Mouse (Mus musculus) mesoderm, embryonic 11.5 days (tissue): Measurements from ENCODE around the gene Ubr4.

ENCODE experiments used
- DNase-seq: peaks from one replicate; pipeline ENCODE4 v3.0.0-alpha.2; 2012; ENCODE audit warnings: low read depth, low spot score

Gene Ubr4

DNA sequence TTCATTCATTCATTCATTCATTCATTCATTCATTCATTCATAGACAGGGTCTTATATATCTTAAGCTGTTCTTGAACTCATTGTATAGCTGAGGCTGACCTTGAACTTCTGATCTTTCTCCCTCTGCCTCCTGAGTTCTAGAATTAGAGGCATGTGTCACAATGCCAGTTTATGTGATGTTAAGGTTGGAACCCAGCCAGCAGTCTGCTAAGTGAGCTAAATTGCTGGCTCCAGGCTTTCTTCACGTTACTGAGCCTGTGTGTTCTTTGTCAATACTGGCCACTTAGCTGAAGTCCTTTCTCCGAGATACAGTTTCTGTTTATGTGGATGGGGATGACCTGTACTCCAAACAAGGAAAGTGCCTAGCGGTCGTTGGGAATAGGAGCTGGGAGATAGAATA, 78.5 kb downstream of the Ubr4 start:
- no peak for DNase-seq

GRCm38 (mm10) chr4:139432966-139433765, 80.8 kb downstream of the Ubr4 start:
- DNase-seq: no peak

DNA sequence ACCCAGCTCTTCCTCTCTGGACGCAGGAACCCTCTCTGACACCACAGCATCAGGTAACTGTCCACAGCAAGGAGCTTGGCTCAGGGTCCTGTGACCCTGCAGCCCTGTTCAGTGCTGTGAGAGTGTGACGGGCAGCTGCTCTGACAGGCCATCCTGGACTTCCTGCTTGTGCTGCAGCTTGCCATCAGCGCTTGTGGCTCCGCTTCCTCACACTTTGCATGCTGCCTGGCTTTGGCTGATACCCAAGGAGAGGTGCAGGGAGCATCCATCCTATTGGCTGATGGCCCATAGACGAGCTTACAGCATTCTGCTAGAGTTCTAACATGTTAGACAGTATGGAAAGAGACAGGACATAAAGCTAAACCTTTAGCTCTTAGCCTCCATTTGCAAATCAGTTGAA, 88.8 kb downstream of the Ubr4 start:
- DNase-seq: no peak

DNA sequence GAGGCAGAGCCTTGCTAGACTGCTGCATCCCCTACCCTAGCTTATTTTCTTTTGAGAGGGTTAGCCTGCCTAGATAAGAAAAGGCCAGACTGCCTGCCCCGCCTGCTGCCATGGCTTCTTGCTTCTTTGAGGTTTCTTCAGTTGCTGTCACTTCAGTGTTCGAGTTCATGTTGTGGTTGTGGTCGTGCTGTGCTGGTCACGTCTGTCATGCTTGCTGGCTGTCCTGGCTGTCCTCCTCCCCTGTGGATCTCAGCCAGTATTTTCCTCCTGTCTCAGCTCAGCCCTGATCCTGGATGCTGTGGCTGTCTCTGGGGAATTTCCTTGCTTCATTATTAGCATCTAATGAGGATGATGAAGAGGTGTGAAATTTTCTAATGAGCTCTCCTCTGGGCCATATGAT, 89.4 kb downstream of the Ubr4 start:
- no peak for DNase-seq

DNA sequence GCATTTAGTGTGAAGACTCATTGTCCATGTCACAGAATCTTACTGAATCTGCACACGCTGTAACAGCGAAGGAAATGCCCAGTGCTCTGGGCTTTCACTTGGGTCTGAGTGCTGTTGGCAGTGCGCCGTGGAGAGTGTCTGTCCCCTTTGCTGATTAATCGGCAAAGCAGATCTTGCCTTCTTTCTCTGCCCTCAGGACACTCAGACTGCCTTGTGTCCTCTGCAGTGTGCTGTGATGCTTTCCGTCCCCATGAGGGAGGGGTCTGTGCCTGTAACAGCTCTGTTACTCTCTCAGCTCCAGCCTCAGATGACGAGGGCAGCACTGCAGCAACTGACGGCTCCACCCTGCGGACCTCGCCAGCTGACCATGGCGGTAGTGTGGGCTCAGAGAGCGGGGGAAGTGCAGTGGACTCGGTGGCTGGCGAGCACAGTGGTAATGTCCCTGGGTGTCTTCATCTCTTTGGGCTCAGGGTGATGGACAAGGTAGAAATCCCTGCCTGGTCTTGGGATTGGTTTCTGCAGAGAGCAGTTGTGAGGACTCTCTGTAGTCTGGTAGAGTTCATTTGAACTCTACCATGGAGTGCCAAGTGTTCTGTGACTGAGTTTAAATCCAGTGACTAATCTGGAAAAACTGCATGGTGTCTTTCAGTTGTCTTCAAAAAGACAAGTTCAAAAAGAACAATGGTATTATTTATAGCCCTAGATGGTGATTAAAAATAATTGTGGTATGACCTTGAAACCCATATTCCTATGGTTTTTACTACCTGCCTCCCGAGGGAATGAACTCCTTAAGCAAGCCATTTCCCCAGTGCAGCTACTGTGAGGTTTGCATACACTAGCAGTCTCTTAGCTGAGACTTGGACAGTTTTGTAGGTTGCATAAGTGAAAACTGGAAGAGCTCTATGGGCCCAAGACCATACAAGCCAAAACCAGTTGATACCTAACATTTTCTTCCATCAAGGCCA, 90.3 kb downstream of the Ubr4 start:
- DNase-seq: no peak

DNA sequence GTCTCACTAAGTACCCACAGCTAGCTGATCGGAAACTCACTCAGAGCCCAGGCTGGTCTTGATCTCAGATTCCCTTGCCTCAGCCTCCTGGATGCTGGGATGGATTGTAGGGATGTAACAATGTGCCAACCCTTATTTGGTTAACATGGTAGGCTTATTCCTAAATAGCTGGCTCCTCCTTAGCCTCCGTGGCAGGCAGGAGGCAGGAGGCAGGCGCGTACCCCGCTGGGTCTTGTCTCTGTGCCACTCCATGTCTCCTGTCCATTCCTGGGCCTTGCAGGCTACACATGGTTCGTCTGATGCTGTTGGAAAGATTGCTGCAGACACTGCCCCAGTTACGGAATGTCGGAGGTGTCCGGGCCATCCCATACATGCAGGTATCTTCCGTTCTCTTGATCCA, 91.9 kb downstream of the Ubr4 start:
- no peak for DNase-seq

DNA sequence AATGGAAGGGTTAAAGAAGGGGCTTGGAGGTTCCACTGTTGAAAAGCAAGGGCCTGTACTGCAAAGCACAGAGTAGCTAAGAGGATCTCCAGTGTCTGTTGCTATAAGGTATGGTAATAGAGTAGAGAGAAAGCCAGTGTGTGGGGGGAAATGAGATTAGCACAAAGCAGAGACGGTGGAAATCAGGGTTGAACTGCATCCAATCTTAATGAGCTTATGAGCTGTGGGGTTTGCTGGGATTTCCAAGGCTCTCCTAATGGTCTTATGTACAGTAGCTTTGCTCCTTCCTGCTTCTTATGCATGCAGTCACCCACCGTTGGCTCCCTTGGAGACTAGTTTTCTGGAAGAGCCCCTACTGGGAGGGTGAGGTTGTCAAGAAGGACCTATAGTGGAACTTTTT, 93.8 kb downstream of the Ubr4 start:
- DNase-seq: no peak

GRCm38 (mm10) chr4:139446731-139447675, 94.6 kb downstream of the Ubr4 start:
- DNase-seq: no peak

GRCm38 (mm10) chr4:139452944-139453700, 100.7 kb downstream of the Ubr4 start:
- no peak for DNase-seq

DNA sequence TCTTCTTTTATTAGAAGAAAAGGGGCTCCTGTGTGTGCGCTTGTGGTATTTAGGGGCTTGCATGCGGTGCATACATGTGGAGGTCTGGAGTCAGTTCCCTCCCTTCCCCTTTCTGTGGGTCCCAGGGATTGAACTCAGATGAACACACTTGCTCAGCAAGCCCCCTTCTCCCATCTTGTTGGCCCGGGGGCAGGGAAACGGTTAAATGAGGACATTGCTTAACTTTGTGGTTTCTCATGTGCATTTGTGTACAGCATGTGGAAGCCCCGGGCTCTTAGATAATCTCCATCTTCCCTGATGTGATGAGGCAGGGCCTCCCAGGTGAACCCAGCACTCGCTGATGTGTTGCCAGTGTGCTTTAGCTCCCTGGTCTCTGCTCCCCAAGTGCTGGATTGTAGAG, 101.9 kb downstream of the Ubr4 start:
- no peak for DNase-seq

- peak; percentile 14 for DNase-seq
Measured at GRCm38 (mm10) chr4:139459970-139460369, 107.6 kb downstream of the Ubr4 start.

DNA sequence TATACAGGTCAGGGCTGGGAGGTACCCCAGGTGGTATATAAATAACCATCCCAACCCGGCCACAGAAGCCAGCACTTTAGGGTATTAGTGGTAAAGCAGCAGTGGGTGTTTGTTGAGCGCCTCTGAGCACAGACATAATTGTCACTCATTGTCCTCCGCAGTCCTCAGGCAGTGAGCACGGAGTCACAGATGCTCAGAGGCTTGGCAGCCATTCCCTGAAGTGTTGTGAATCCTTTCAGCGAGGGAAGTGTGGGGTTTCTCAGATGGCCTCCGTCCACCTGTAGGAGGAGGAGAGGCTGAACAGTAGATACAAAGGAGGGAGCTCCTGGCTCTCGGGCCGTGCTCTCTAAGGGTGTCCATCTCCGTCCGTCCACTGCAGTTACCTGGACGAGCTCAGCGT, 111.8 kb downstream of the Ubr4 start:
- no peak for DNase-seq

DNA sequence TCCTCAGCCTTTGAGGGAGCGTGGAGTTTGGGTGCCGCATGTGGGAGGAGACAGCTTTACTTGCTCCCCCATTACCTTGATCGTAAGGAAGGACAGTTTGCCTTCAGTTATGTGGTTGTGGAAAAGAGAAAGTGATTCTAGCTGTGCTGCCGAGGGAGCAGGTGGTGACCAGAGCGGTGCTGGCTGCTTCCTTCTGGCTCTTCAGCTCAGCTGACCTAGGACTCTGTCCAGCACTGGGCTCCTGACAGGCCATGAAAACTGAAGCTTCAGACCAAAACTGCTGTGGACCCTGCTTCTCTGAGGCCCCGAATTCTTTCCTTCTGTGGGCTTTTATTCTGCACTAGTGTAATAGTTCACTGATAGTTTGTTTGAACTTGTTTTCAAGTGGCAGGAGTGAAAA, 114.1 kb downstream of the Ubr4 start:
- no peak for DNase-seq

- DNase-seq: peak; percentile 84
Measured at GRCm38 (mm10) chr4:139470198-139470597, 117.8 kb downstream of the Ubr4 start.

- no peak for DNase-seq
Measured at GRCm38 (mm10) chr4:139476663-139477625, 124.5 kb downstream of the Ubr4 start.

GRCm38 (mm10) chr4:139477983-139478382, 125.6 kb downstream of the Ubr4 start:
- no peak for DNase-seq

DNA sequence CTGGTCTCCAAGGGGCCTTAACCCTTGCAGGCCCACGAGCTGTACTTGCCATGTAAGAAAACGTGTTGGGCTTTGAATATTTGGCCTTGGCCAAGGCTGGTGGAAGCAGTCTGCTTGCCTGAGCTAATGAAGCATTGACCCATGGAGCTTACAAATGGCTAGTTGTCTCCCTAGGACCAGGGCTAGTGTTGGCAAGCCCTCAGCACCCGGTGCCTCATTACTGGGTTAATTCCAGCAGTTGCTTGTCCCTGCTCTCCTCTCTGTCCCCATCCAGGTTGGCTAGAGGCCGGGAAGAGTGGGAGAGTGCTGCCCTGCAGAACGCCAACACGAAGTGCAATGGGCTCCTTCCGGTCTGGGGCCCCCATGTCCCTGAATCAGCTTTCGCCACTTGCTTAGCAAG, 126.8 kb downstream of the Ubr4 start:
- DNase-seq: no peak

DNA sequence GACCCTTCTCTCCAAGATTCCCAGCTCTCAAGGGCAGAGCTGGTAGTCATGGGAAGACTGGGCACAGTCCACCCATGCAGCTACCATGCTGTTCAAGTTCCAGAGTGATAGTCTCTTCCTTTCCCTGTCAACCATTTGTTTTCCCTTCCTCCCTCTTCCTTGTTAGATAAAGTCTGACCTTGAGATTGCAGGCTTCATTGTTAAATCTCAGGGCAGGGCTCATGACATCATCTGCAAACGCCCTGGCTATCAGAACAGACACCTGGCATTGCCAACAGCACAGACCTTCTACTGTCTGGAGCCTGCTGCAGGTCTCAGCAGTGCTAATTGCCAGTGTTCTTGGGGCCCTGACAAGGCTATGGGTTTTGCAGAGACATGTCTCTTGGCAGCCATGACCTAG, 129.0 kb downstream of the Ubr4 start:
- no peak for DNase-seq

GRCm38 (mm10) chr4:139483461-139484105, 131.2 kb downstream of the Ubr4 start:
- no peak for DNase-seq
